Mouse (Mus musculus) kidney, adult 2 months (tissue): Measurements from ENCODE around the gene Gm37240. TPM values are rescaled to one million over a fixed set of nuclear protein-coding genes. Genes with fewer than 3 reads are reported as not detected.
A peak's percentile ranks its signal among the peaks of the same experiment; 100 is the strongest.

Source experiments
- DNase-seq: peaks from one replicate; pipeline ENCODE4 v3.0.0; 2021
- H3K27ac ChIP-seq: fragments of 200-500 bp; 2 replicates; pipeline ENCODE4 v1.5.1; 2012; ENCODE audit warnings: low read depth, low read length, control low read depth, inconsistent platforms; ENCODE audit not compliant: insufficient read depth
- H3K27me3 ChIP-seq: fragments of 200-500 bp; replicated peaks from 2 replicates; pipeline ENCODE4 v1.6.1; 2012; ENCODE audit warnings: mild to moderate bottlenecking, moderate library complexity, low read length, inconsistent platforms; ENCODE audit not compliant: control insufficient read depth, insufficient read depth
- H3K36me3 ChIP-seq: fragments of 200-500 bp; 2 replicates; pipeline ENCODE4 v1.6.1; 2012; ENCODE audit warnings: mild to moderate bottlenecking, moderate library complexity, low read length, inconsistent platforms; ENCODE audit not compliant: control insufficient read depth, insufficient read depth
- H3K4me1 ChIP-seq: fragments of 200-500 bp; 2 replicates; pipeline ENCODE4 v1.6.1; 2011; ENCODE audit warnings: low read length; ENCODE audit not compliant: control insufficient read depth, insufficient read depth
- H3K4me3 ChIP-seq: fragments of 200-500 bp; 2 replicates; pipeline ENCODE4 v1.5.1; 2011; ENCODE audit warnings: mild to moderate bottlenecking, low read depth, low read length, control low read depth; ENCODE audit not compliant: insufficient read depth
- CTCF ChIP-seq: fragments of 200-500 bp; conservative IDR thresholded peaks from 2 replicates; pipeline ENCODE4 v1.5.1; 2011; ENCODE audit warnings: low read depth, mild to moderate bottlenecking, control low read depth, low read length, moderate library complexity, mixed read lengths; ENCODE audit not compliant: insufficient read depth, insufficient read length
- POLR2A ChIP-seq: fragments of 200-500 bp; IDR thresholded peaks from one replicate; pipeline ENCODE4 v1.6.1; 2011; ENCODE audit warnings: low read depth, low read length, control low read depth
- WGBS: fragments of 180-500 bp; shearing (Covaris S2); methylation state at CpG from one replicate; pipeline ENCODE4 v1.1.7; 2018; 5-methylcytosine and 5-hydroxymethylcytosine counted together
- polyA plus RNA-seq: library from polyadenylated mRNA; depleted of rRNA; stranded (reverse); fragments of >200 nt; gene quantifications from 2 replicates; pipeline ENCODE4 v1.2.3, GENCODE M21; 2012

Gene Gm37240
- polyA plus RNA-seq, 1 experiment, result 5.5 TPM

GRCm38 (mm10) chr3:84597996-84598734 lies 1289.2 kb downstream of the Gm37240 start:
- no peak overlapping the region for H3K27ac ChIP-seq
- H3K27me3 ChIP-seq, result 0 out of 2 replicates have a peak, but pooled peaks cover 2% of the 10 kb centered on the region
- no peak for TF ChIP-seq POLR2A
- TF ChIP-seq CTCF, result no peak
- no peak for DNase-seq
- no peaks in the 10 kb centered on the region for H3K36me3 ChIP-seq
- WGBS, result 86% methylated on average over 6 of the region's 6 CpGs
- peaks cover 4% of the 10 kb centered on the region; the same call in 1 of the 2 replicates for H3K4me1 ChIP-seq
- no peak overlapping the region for H3K4me3 ChIP-seq

- no peak for TF ChIP-seq CTCF
- TF ChIP-seq POLR2A, result no peak
- Histone ChIP-seq H3K4me3 (no peak overlapping the region), H3K36me3 (no peaks in the 10 kb centered on the region), H3K4me1 (peaks cover 4% of the 10 kb centered on the region; the same call in 1 of the 2 replicates), H3K27me3 (0 out of 2 replicates have a peak, but pooled peaks cover 2% of the 10 kb centered on the region), H3K27ac (no peak overlapping the region)
- 57% methylated on average over 5 of the region's 5 CpGs for WGBS
- DNase-seq, result no peak
Measured at GRCm38 (mm10) chr3:84595677-84596234, 1291.6 kb downstream of the Gm37240 start.

- WGBS, result 9% methylated on average over 23 of the region's 23 CpGs
- TF ChIP-seq POLR2A (no peak), CTCF (no peak)
- DNase-seq, result no peak
- 0 out of 2 replicates have a peak, but pooled peaks cover 2% of the 10 kb centered on the region for H3K27me3 ChIP-seq
- no peaks in the 10 kb centered on the region for H3K36me3 ChIP-seq
- no peak overlapping the region for H3K27ac ChIP-seq
- peaks cover 4% of the 10 kb centered on the region; the same call in 1 of the 2 replicates for H3K4me1 ChIP-seq
- H3K4me3 ChIP-seq, result peak overlapping the region; percentile 45
Measured at GRCm38 (mm10) chr3:84594894-84595676, 1292.2 kb downstream of the Gm37240 start.

GRCm38 (mm10) chr3:84593274-84593673 lies 1294.0 kb downstream of the Gm37240 start, which contains the start of gene Tigd4:
TSS of gene Tigd4 (plus strand) at chr3:84593574.
- TF ChIP-seq CTCF (no peak), POLR2A (no peak)
- H3K4me1 ChIP-seq, result peaks cover 4% of the 10 kb centered on the region; the same call in 1 of the 2 replicates
- 0 out of 2 replicates have a peak, but pooled peaks cover 2% of the 10 kb centered on the region for H3K27me3 ChIP-seq
- no peaks in the 10 kb centered on the region for H3K36me3 ChIP-seq
- 82% methylated on average over 2 of the region's 2 CpGs for WGBS
- DNase-seq, result no peak
- H3K4me3 ChIP-seq, result no peak within 1 kb of the TSS
- no peak within 1 kb of the TSS for H3K27ac ChIP-seq

- no peaks in the 10 kb centered on the region for H3K27me3 ChIP-seq
- no peak for TF ChIP-seq POLR2A
- TF ChIP-seq CTCF, result no peak
- 43% methylated on average over 5 of the region's 5 CpGs for WGBS
- DNase-seq, result no peak
- H3K4me3 ChIP-seq, result no peak overlapping the region
- no peak overlapping the region for H3K27ac ChIP-seq
- no peaks in the 10 kb centered on the region; the same call in 1 of the 2 replicates for H3K4me1 ChIP-seq
- H3K36me3 ChIP-seq, result no peaks in the 10 kb centered on the region
Measured at GRCm38 (mm10) chr3:84586736-84587135, 1300.6 kb downstream of the Gm37240 start.

- TF ChIP-seq POLR2A (no peak), CTCF (no peak)
- H3K4me1 ChIP-seq, result peaks cover 12% of the 10 kb centered on the region; the same call in 1 of the 2 replicates
- H3K36me3 ChIP-seq, result no peaks in the 10 kb centered on the region
- H3K27me3 ChIP-seq, result no peaks in the 10 kb centered on the region
- under 1% methylated on average over 27 of the region's 27 CpGs for WGBS
- H3K27ac ChIP-seq, result peak overlapping the region; percentile 29; the same call in 1 of the 2 replicates
- no peak for DNase-seq
- peak overlapping the region; percentile 83 for H3K4me3 ChIP-seq
Measured at GRCm38 (mm10) chr3:84582913-84583276, 1304.4 kb downstream of the Gm37240 start.
